Mouse (Mus musculus) cerebellum, adult 9-11 months (tissue): ENCODE results near the gene Nr4a3.

Experiments
- DNase-seq: peaks from one replicate; pipeline ENCODE4 v3.0.0; 2022

Nr4a3 gene

GRCm38 (mm10) chr4:48124416-48124772 lies 79.4 kb downstream of the Nr4a3 start:
- DNase-seq: no peak

- DNase-seq: peak; percentile 80
Observed at GRCm38 (mm10) chr4:48124773-48125469, 80.0 kb downstream of the Nr4a3 start, which contains the start of gene Stx17. Gene Stx17 (plus strand): TSS chr4:48124915.

GRCm38 (mm10) chr4:48130314-48130713 lies 85.4 kb downstream of the Nr4a3 start:
- DNase-seq: no peak

- DNase-seq: no peak
Observed at GRCm38 (mm10) chr4:48131606-48132005, 86.7 kb downstream of the Nr4a3 start.

- no peak for DNase-seq
Observed at GRCm38 (mm10) chr4:48132721-48133120, 87.8 kb downstream of the Nr4a3 start.
